Mouse (Mus musculus): ENCODE data around the gene Styk1.

Gene Styk1

DNA sequence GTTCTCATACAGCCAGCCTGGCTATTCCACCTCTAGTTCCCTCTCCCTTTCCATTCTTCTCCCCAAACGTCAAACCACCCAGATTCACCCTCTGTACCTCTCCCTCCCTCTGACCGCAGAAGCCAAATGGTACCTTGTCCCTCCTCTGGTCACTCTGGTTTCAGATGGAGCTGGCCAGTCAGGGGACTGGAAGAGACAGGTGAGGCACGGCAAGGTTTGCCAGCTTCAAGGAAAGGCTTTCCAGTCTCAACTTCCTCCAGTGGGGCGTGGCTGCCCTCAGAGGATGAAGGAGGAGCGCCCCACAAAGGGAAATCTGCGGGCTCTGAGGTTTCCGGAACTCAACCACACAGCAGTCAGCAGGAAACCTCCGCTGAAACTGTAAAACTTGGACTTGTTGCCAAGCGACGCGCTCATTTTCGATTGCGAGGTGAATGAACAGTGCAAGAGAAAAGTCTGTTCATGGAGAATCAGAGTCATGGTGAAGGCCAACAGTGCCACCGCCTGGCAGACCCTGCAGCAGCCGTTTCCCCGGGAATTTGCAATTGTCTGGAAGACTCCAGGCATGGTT, at the start of gene Styk1:
Gene Styk1 (minus strand): TSS at position 246 of the 568 bp plus-strand sequence.
- peak; percentile 64 for DNase-seq

GRCm38 (mm10) chr6:131403036-131403435, 49.6 kb upstream of the Styk1 start:
- no peak for DNase-seq

DNA sequence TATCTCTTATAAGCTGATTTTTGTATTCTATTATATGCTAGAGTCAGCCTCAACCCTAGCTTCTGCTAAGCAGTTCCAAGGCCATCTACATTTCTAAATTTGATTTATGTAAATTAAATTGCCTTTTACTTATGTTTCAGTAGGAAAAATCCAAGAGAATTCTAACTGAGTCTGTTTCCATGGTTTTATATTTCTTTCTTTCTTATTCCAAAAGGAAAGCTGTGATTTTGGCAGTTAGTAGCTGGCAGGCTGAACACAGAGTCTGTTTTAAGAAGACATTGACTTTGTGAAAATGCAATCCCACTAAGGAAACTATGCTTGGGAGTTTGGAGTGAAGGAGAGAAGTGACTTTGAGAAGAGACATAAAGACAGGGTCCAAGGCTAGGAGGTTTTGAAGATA, 49.2 kb upstream of the Styk1 start:
- DNase-seq, result no peak

DNA sequence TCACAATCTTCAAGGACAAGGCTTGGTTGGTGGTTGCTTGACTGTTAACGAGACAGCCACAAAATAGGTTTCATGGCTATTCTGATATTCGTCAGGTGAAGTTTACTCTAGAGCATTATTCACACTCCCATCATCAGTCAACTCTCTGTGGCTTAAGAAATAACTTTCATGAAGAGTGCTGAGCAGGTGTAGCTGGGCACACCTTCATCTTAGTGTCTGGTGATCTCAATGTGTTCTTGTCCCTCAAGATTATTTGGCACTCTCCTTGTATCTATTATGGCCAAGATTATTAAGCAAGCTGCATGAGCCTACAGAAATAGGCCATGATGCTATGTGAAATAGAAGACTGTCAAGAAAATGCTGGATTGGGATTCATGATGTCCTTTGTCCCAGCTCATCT, 47.9 kb upstream of the Styk1 start:
- DNase-seq, result no peak

DNA sequence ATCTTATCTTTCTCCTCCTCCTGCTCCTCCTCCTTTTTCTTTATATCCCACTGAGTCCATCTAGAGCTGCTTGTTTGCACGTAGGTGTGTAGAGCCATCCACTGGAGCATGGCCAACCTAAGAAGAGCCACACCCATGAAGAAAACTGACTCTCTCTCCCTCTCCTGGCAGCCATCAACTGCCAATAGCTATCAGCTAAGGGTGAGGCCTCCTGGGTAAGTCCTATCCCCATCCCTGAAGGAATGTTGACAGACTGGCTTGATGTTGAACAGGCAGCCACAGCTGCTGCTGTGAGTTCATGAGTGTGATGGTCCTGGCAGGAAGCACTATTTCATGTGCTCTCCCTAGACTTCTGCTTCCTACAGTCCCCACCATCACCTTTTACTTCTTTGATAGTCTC, 43.3 kb upstream of the Styk1 start:
- DNase-seq, result no peak

GRCm38 (mm10) chr6:131393873-131394660, 40.7 kb upstream of the Styk1 start:
- no peak for DNase-seq

DNA sequence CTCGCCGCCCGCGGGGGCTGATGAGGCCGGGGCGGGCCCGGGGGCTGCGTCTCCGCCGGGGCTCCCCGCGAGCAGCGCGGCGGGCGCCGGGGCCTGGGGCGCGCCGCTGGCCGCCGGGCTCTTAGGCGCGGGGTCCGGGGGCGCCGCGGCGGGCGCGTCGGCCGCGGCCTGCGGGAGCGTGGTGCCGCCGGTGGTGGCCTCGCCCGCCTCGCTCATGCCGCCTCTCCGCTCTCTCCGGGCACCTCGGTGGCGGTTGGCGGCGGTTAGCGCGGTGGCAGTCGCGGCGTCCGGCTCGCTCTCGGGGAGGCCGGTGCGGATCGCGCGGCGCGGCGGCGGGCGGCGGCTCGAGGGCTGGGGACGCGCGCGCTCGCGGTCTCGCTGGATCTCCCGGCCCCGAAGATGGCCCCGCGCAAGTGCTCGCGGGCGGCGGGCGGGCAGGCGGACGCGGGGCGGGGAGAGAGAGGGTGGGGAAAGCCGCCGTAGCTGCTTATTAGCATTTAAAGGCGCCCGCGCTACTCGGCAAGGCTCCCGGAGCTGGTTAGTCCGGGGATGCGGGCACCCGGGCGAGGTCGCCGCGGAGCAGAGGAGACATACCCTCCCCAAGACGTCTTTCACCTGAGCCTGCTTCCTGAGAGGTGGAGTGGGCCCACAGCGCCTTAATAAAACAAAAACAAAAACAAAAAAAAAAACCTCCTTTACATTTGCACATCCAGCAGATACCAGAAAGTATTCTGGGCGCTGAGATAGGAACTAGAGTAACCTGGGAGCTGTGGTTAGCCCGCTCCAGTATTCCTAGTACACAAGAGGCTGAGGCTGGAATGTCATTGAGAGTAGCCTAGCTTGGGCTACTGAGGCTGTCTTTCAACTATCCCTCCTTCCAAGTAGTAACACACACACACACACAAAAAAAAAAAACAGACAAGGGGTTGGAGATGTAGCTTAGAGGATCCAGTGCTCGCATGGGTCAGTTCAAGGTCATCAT, 34.9 kb upstream of the Styk1 start, which contains the start of gene Ybx3:
Gene Ybx3 (minus strand): TSS at position 437 of the 982 bp plus-strand sequence.
- DNase-seq, result peak; percentile 86

GRCm38 (mm10) chr6:131387221-131388039, 34.0 kb upstream of the Styk1 start:
- DNase-seq, result peak; percentile 54

DNA sequence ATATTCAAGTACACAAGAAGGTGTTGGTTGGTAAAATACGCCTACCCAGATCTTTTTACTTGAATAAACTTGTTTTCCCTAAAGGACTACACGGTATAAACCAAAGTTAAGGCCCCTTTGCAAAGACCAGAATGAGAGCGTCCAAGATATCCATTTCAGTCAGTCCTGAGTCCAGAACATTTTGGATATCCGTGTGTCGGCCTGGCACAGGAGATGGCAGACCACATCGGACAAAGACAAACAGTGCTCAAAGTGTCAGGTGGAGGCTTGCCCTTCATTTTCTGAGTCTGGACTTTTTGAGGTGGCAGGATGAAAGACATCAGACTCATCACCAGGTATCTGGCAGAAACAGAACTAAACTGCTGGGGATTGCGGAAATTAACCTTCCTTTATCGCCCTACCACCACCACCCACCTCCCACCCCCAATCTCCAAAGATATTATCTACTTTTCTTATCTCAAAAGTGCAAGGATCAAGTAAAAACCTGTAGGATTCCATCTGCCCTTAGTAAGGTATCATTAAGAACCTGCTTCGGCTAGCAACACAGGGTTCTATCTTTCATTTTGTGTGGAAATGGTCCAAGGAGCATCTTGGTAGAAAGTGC, 33.1 kb upstream of the Styk1 start:
- no peak for DNase-seq

- DNase-seq, result no peak
These were observed 32.1 kb upstream of the Styk1 start for GRCm38 (mm10) chr6:131385469-131385868.

GRCm38 (mm10) chr6:131383713-131384330, 30.4 kb upstream of the Styk1 start:
- DNase-seq, result no peak

- peak; percentile 38 for DNase-seq
These were observed 29.6 kb upstream of the Styk1 start for GRCm38 (mm10) chr6:131382984-131383337.

- DNase-seq, result peak; percentile 53
These were observed 29.0 kb upstream of the Styk1 start for GRCm38 (mm10) chr6:131382232-131382983.

- no peak for DNase-seq
These were observed 25.5 kb upstream of the Styk1 start for GRCm38 (mm10) chr6:131378858-131379428.

- no peak for DNase-seq
These were observed 24.0 kb upstream of the Styk1 start for GRCm38 (mm10) chr6:131377378-131377777.

DNA sequence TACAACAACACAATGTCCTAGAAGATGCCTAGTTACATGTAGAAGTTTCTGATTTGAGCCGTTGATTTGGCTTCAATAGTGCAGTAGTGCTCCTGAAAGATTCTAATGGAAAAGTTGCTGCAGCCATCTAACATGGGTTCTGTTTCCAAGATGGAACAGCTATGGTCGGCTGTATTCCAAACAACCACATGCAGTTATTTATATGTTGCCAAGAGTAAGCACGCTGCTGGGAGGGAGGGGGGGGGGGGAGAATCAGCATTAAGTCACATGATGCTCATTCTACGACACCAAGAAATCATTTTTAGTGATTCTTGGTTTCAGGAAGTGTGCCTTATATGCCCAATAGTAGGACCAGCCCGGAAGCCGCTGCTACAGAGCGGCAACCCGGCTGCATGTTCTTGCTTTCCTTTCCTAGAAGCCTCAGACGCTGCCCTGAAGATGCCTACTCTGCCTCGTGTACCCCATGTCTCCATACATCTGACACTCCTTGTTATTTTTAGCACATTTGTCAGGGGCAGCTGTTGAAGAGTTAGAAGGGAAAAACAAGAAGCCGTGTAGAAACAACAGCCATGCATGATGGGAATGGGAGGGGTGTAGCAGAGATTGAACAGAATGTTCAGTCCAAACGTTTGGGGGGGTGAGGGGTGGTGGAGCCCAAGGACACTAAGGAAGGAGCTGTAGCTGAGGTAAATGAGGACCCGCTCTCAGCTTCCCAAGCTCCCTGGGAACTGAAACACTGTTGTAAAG, 21.4 kb upstream of the Styk1 start:
- DNase-seq, result no peak

GRCm38 (mm10) chr6:131373160-131373559, 19.8 kb upstream of the Styk1 start:
- DNase-seq, result no peak

DNA sequence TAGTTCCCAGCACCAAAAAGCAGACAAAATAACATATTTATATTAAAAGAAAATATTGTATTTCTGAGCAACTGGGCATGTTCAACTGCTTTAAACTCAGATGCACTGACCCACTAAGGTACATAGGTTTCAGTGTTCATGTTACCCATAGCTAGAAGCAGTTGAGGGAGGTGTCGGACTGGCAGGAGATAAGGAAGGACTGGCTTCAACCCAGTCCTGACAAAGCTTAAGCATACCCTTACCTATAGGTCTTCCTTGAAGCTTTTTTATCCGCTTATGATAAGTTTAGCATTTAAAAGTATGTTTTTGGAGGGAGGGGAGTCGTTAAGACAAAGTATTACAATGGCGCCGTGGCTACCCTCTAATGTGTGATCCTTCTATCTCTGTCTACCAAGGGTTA, 17.4 kb upstream of the Styk1 start:
- DNase-seq, result no peak

DNA sequence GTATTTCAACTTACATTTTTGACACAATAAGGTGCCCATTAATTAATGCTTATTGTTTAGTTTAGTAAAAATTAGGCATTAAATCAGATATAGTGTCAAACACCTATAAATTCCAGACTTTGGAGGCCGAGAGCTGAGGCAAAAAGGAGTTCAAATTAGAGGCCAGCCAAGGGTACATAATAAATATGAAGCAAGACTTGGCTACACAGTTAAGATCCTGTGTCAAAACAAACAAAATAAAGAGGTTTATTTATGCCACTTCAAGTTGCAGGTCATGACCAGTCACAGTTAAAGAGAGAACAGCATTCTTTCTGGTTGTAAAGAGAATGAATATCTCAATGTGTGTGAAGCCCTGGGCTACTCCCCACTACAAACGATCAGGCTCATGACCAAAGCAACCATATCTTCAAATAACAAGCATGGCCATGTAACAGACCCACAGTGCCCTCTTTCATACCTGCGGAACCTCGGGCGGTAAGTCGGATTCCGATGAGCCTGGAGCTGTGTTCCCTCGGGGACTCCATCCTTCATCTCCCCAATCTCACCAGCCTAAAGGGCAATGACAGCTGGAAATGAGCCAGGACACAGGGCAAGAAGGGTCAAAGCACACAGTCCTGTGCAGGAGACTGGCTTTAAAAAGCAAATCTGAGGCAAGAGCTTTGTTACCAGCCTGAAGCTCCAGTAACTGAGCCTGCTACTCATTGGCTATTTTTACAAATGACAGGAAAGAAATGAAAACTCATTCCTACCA, 16.6 kb upstream of the Styk1 start:
- DNase-seq, result no peak

Data from cerebellum, adult 11 months (tissue).